Mouse (Mus musculus) liver, adult 2 months (tissue): ENCODE measurements around the gene Morc3. TPM values are rescaled to one million over a fixed set of nuclear protein-coding genes. Genes with fewer than 3 reads are reported as not detected.
"Not testable (repeated sequence)": the region's sequence is repeated elsewhere in the genome, so short reads cannot be mapped to it uniquely, and the experiment has no call there.

Source experiments
- DNase-seq: peaks from one replicate; pipeline ENCODE4 v3.0.0-alpha.2; 2011; ENCODE audit warnings: low read depth, low spot score; ENCODE audit errors: extremely low read depth
- H3K27ac ChIP-seq: fragments of 200-500 bp; replicated peaks from 2 replicates; pipeline ENCODE4 v1.5.1; 2012; ENCODE audit warnings: low read depth, mild to moderate bottlenecking, control low read depth, inconsistent platforms, low read length; ENCODE audit not compliant: insufficient read depth
- H3K27me3 ChIP-seq: fragments of 200-500 bp; 2 replicates; pipeline ENCODE4 v1.6.1; 2012; ENCODE audit warnings: mild to moderate bottlenecking, moderate library complexity, low read length, inconsistent platforms; ENCODE audit not compliant: control insufficient read depth, insufficient read depth
- H3K36me3 ChIP-seq: fragments of 200-500 bp; 2 replicates; pipeline ENCODE4 v1.6.1; 2012; ENCODE audit warnings: low read length, inconsistent platforms; ENCODE audit not compliant: control insufficient read depth, insufficient read depth
- H3K4me1 ChIP-seq: fragments of 200-500 bp; 2 replicates; pipeline ENCODE4 v1.6.1; 2011; ENCODE audit warnings: low read length; ENCODE audit not compliant: control insufficient read depth, insufficient read depth
- H3K4me3 ChIP-seq: fragments of 200-500 bp; 2 replicates; pipeline ENCODE4 v1.5.1; 2011; ENCODE audit warnings: low read depth, mild to moderate bottlenecking, control low read depth, low read length, moderate library complexity; ENCODE audit not compliant: insufficient read depth
- H3K79me2 ChIP-seq: fragments of 200-500 bp; 2 replicates; pipeline ENCODE4 v1.6.1; 2012; ENCODE audit warnings: inconsistent platforms, mild to moderate bottlenecking, low read length, moderate library complexity; ENCODE audit not compliant: control insufficient read depth, insufficient read depth
- H3K9ac ChIP-seq: fragments of 200-500 bp; 2 replicates; pipeline ENCODE4 v1.6.1; 2012; ENCODE audit warnings: low read depth, mild to moderate bottlenecking, control low read depth, inconsistent platforms, low read length
- CTCF ChIP-seq: fragments of 200-500 bp; IDR thresholded peaks from 2 replicates; pipeline ENCODE4 v1.5.1; 2011; ENCODE audit warnings: low read depth, low read length, control low read depth
- POLR2A ChIP-seq: fragments of 200-500 bp; IDR thresholded peaks from 2 replicates; pipeline ENCODE4 v1.6.1; 2011; ENCODE audit warnings: low read length, control low read depth; ENCODE audit not compliant: insufficient read depth; ENCODE audit errors: extremely low read depth
- WGBS: fragments of 180-500 bp; shearing (Covaris S2); methylation state at CpG from one replicate; pipeline ENCODE4 v1.1.7; 2018; 5-methylcytosine and 5-hydroxymethylcytosine counted together
- polyA plus RNA-seq: library from polyadenylated mRNA; depleted of rRNA; stranded (reverse); fragments of >200 nt; gene quantifications from 2 replicates; pipeline ENCODE4 v1.2.3, GENCODE M21; 2012
- total RNA-seq: library from RNA; depleted of rRNA; stranded (reverse); fragments of >200 nt; gene quantifications from 2 replicates; pipeline ENCODE4 v1.2.3, GENCODE M21; 2014

Gene Morc3
- total and polyA plus RNA-seq, 2 experiments = 2.7 to 26.8 TPM

DNA sequence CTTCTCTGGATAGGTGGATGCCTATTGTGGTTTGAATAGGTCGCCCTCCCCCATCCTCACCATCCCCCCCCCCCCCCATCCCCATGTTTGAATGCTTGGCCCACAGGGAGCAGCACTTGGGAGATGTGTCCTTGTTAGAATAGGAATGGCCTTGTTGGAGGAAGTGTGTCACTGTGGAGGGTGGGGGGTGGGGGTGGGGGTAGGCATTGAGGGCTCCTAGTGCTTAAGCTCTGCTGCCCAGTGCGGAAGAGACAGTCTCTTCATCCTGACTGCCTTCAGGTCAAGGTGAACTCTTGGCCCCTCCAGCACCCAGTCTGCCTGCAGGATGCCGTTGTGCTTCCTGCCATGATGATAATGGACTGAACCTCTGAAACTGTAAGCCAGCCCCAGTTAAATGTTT, 10.2 kb upstream of the Morc3 start:
- Histone ChIP-seq H3K79me2 (no peaks in the 10 kb centered on the region), H3K27ac (peak overlapping the region; percentile 73)

DNA sequence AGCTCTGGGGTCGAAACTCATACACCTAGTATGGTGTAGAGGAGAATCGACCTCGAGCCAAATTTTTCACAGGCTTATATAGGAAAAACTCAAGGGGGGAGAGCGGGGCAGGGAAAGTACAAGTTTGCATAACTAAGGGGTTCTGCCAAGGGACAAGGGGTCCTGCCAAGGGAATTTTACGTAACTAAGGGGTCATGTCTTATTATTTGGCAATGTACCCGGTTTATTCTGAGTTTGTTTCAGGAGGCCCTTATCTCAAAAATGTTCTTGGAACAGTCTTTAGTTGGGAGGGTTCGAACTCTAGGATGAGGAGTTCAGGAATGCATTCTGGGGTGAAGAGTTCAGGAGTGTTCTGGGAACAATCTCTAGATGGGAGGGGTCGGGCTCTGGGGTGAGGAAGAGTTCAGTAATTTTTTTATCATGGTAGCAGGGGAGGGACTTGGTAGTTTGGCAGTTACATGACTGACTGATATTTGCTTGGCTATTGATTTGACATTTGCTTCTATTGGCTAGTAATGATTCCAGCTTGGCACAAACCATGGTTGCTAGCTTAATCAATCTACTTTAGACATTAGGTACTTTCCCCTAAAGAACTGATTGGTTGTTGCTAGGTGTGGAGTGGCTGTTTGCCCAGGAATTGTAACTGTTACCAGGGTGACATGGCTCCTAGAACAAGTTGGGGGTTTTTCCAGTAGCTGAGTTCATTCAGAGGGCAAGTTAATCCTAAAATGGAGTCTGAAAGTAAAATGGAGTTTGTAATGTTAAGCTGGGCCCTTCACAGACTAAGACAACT, 9.3 kb upstream of the Morc3 start:
- peak overlapping the region; percentile 91 for H3K27ac ChIP-seq
- H3K4me3 ChIP-seq, H3K27me3 ChIP-seq, H3K79me2 ChIP-seq, H3K36me3 ChIP-seq, H3K4me1 ChIP-seq, H3K9ac ChIP-seq: not testable (repeated sequence)
- 11% methylated on average over 5 of the region's 8 CpGs for WGBS
- DNase-seq = peak; percentile 100

More for the DNA sequence above, 10.2 kb upstream of the Morc3 start:
- no peak for DNase-seq
- H3K36me3 ChIP-seq = no peaks in the 10 kb centered on the region
- H3K4me1 ChIP-seq = peaks cover 11% of the 10 kb centered on the region
- H3K27me3 ChIP-seq = no peaks in the 10 kb centered on the region
- WGBS = 61% methylated on average over 3 of the region's 3 CpGs
- H3K9ac ChIP-seq = no peak overlapping the region
- no peak overlapping the region for H3K4me3 ChIP-seq
- TF ChIP-seq CTCF (no peak), POLR2A (no peak)

DNA sequence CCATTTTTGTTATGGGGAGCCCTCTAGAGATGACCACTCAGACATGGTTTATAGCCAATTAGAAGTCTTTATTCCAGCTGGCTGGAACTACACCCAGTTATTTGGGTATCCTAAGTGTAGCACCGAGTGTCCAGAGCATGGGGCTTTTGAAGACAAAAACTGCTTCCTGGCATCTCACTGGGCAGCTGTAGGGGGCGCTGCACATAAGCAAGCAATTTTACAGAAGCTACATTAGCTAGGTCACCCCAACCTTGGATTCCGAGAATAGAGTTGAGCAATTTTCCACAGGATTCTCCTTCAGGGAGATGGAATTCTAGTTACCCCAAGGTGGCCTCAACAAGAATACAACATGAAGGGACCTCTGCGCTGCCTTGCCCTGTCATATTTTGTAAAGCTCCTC, 7.1 kb upstream of the Morc3 start:
- H3K4me1 ChIP-seq = peaks cover 3% of the 10 kb centered on the region
- no peak overlapping the region for H3K9ac ChIP-seq
- no peaks in the 10 kb centered on the region for H3K27me3 ChIP-seq
- DNase-seq = no peak
- no peaks in the 10 kb centered on the region for H3K79me2 ChIP-seq
- no peak overlapping the region for H3K4me3 ChIP-seq
- no peaks in the 10 kb centered on the region for H3K36me3 ChIP-seq
- WGBS = 83% methylated on average over 4 of the region's 4 CpGs
- no peak for TF ChIP-seq POLR2A
- TF ChIP-seq CTCF = 0 out of 2 replicates have a peak, but pooled peaks have one; percentile 5
- no peak overlapping the region for H3K27ac ChIP-seq

DNA sequence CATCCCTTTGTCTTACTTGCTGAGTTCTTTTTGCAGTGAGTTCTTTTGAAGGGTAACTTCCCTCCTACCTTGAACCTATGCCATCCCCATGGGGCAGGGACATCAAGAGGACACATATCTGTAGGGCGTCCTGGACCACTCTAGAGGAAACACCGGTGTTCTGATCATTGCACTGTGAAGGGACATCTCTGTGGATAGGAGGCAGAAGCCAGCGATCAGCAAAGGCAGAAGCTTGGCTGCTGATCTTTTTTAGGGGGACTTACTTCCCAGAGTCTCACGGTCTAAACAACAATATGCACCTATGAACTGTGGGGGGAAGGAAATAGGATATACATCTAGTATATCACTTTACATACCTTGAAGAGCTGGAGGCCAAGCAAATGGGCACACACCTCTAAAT, 6.5 kb upstream of the Morc3 start:
- Histone ChIP-seq H3K27ac (no peak overlapping the region), H3K36me3 (no peaks in the 10 kb centered on the region), H3K27me3 (no peaks in the 10 kb centered on the region), H3K9ac (no peak overlapping the region), H3K4me1 (peaks cover 3% of the 10 kb centered on the region), H3K79me2 (no peaks in the 10 kb centered on the region), H3K4me3 (no peak overlapping the region)
- WGBS = 90% methylated on average over 4 of the region's 4 CpGs
- no peak for DNase-seq
- TF ChIP-seq POLR2A (no peak), CTCF (no peak)

DNA sequence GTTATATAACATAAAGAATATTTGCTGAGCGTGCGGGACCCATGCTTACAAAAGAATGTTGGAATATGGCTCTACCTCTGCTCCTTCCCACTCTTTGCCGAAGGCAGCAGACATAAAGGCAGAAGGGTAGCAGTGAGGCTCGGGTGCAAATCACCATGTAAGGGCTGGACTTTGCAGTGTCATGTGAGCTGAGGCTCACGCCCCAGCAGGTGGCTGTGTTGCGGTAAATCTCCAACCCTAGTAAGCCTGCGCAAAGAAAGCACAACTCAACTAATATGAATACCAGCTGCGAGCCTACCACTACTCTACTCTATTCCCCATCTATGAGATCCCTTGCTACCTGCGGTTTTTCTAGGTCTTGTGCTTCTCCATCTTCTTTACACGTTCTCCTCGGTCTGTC, 5.9 kb upstream of the Morc3 start:
- 89% methylated on average over 11 of the region's 11 CpGs for WGBS
- H3K27me3 ChIP-seq = no peaks in the 10 kb centered on the region
- no peak for DNase-seq

DNA sequence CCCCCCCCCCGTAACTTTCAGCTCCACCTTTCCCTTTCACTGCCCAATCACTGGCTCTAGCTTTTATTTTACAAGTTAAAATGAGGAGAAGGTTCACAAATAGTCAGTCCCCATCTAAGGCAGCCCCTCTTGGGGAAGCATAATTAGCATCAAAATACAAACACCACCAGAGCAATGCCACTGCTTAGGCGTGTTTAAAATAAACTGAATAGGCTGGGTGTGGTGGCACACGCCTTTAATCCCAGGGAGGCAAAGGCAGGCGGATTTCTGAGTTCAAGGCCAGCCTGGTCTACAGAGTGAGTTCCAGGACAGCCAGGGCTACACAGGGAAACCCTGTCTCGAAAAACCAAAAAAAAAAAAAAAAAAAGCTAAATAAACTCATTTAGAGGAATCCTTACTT, 5.4 kb upstream of the Morc3 start:
- not testable (repeated sequence) for H3K27ac ChIP-seq, H3K27me3 ChIP-seq, H3K9ac ChIP-seq, DNase-seq, H3K4me1 ChIP-seq, H3K79me2 ChIP-seq, H3K4me3 ChIP-seq, H3K36me3 ChIP-seq
- 75% methylated on average over 5 of the region's 5 CpGs for WGBS

More for the DNA sequence above, 5.9 kb upstream of the Morc3 start:
- no peak overlapping the region for H3K9ac ChIP-seq
- no peak overlapping the region for H3K4me3 ChIP-seq
- H3K27ac ChIP-seq = no peak overlapping the region
- H3K79me2 ChIP-seq = no peaks in the 10 kb centered on the region
- H3K4me1 ChIP-seq = peaks cover 3% of the 10 kb centered on the region
- TF ChIP-seq CTCF (no peak), POLR2A (no peak)
- H3K36me3 ChIP-seq = no peaks in the 10 kb centered on the region
